8 mouse cellular contexts compared by ENCODE assay signal in genomic region chr17:24533099-24533992, GRCm38 (mm10). TPM values are rescaled to one million over a fixed set of nuclear protein-coding genes. Genes with fewer than 3 reads are reported as not detected.
A peak's percentile ranks its signal among the peaks of the same experiment; 100 is the strongest.
DNase-seq lines count a peak whose midpoint lies in the region; ATAC-seq and TF ChIP-seq lines count a peak whose summit lies in the region.

No protein-coding gene starts in this region.

- no peaks in the 10 kb centered on the region for H3K4me1 ChIP-seq in ES-Bruce4 (ENCODE audit: control insufficient read depth, insufficient read depth, low read length)
- peaks cover 55% of the 10 kb centered on the region for H3K4me1 ChIP-seq in forebrain, embryonic 15.5 days
- peaks cover 55% of the 10 kb centered on the region for H3K4me1 ChIP-seq in neural tube, embryonic 15.5 days
- peaks cover 10% of the 10 kb centered on the region for H3K4me1 ChIP-seq in testis, adult 2 months (ENCODE audit: control insufficient read depth, insufficient read depth, low read length)

- H3K4me2 ChIP-seq in forebrain, embryonic 15.5 days (replicated peaks) = peak overlapping the region; percentile 53
- H3K4me2 ChIP-seq in neural tube, embryonic 15.5 days = peak overlapping the region; percentile 75

- H3K9me3 ChIP-seq in ES-Bruce4 (replicated peaks; ENCODE audit: control insufficient read depth, insufficient read depth, low read length, poor library complexity, severe bottlenecking) = no peaks in the 10 kb centered on the region
- no peaks in the 10 kb centered on the region for H3K9me3 ChIP-seq in forebrain, embryonic 15.5 days
- H3K9me3 ChIP-seq in neural tube, embryonic 15.5 days (replicated peaks) = no peaks in the 10 kb centered on the region

- H3K4me3 ChIP-seq in ES-Bruce4 (ENCODE audit: low read depth, low read length) = peak overlapping the region; percentile 69
- peak overlapping the region; percentile 37 for H3K4me3 ChIP-seq in forebrain, embryonic 15.5 days
- peak overlapping the region; percentile 39 for H3K4me3 ChIP-seq in neural tube, embryonic 15.5 days (replicated peaks)
- H3K4me3 ChIP-seq in testis, adult 2 months (ENCODE audit: control insufficient read depth, low read depth, low read length) = peak overlapping the region; percentile 68

- peak; percentile 43 for TF ChIP-seq POLR2A in ES-Bruce4 (IDR thresholded peaks at IDR 0.05; ENCODE audit: insufficient read depth, low read length)
- no peak for TF ChIP-seq POLR2A in testis, adult 2 months (IDR thresholded peaks at IDR 0.05; ENCODE audit: control insufficient read depth, low read depth, low read length)

- peaks cover 26% of the 10 kb centered on the region for H3K36me3 ChIP-seq in ES-Bruce4 (ENCODE audit: control insufficient read depth, insufficient read depth, low read length, poor library complexity, severe bottlenecking)
- H3K36me3 ChIP-seq in forebrain, embryonic 15.5 days = no peaks in the 10 kb centered on the region
- H3K36me3 ChIP-seq in neural tube, embryonic 15.5 days = no peaks in the 10 kb centered on the region
- H3K36me3 ChIP-seq in testis, adult 2 months (ENCODE audit: control insufficient read depth, insufficient read depth, low read length) = no peaks in the 10 kb centered on the region

- no peaks in the 10 kb centered on the region for H3K27me3 ChIP-seq in ES-Bruce4 (ENCODE audit: control insufficient read depth, insufficient read depth, low read length, poor library complexity, severe bottlenecking)
- no peaks in the 10 kb centered on the region for H3K27me3 ChIP-seq in forebrain, embryonic 15.5 days
- H3K27me3 ChIP-seq in neural tube, embryonic 15.5 days (replicated peaks) = no peaks in the 10 kb centered on the region
- H3K27me3 ChIP-seq in testis, adult 2 months (ENCODE audit: control insufficient read depth, insufficient read depth, low read length) = no peaks in the 10 kb centered on the region

- TF ChIP-seq CTCF in ES-Bruce4 (IDR thresholded peaks at IDR 0.05; ENCODE audit: low read depth, low read length) = no peak
- TF ChIP-seq CTCF in testis, adult 2 months (IDR thresholded peaks at IDR 0.05; ENCODE audit: control insufficient read depth, insufficient read depth, insufficient replicate concordance, low read depth, low read length) = no peak

- H3K9ac ChIP-seq in ES-Bruce4 (ENCODE audit: low read depth, poor library complexity, severe bottlenecking) = peak overlapping the region; percentile 29
- peak overlapping the region; percentile 39 for H3K9ac ChIP-seq in forebrain, embryonic 15.5 days (replicated peaks)
- peak overlapping the region; percentile 48 for H3K9ac ChIP-seq in neural tube, embryonic 15.5 days (replicated peaks)

- peak; percentile 36 for ATAC-seq in forebrain, embryonic 15.5 days (replicated peaks)
- peak; percentile 45; the same call in 1 of the 2 replicates for ATAC-seq in neural tube, embryonic 15.5 days (ENCODE audit: low FRiP score)

- TF ChIP-seq EP300 in ES-Bruce4 (IDR thresholded peaks at IDR 0.05; ENCODE audit: insufficient read depth, low read depth, low read length) = no peak

- WGBS in forebrain, embryonic 15.5 days = 4% methylated on average over 53 of the region's 53 CpGs
- 7% methylated on average over 53 of the region's 53 CpGs for whole genome bisulfite sequencing in neural tube, embryonic 15.5 days

- peak; percentile 93 to 97 for DNase-seq in cerebellum, adult 18-20 months
- peak; percentile 81 to 84 for DNase-seq in heart, postnatal 10 days
- DNase-seq in kidney, postnatal 4 days = peak; percentile 90 to 94
- peak; percentile 89 to 92 for DNase-seq in lung, adult 18-20 months

- intact Hi-C loops in heart, postnatal 10 days (cut with DNase I) = no loop called here

- H3K27ac ChIP-seq in ES-Bruce4 (ENCODE audit: insufficient read depth, low read length) = no peak overlapping the region
- H3K27ac ChIP-seq in forebrain, embryonic 15.5 days (replicated peaks) = no peak overlapping the region; the same call in 1 of the 2 replicates
- no peak overlapping the region for H3K27ac ChIP-seq in neural tube, embryonic 15.5 days (replicated peaks)
- H3K27ac ChIP-seq in testis, adult 2 months (ENCODE audit: control insufficient read depth, insufficient read depth, low read depth, low read length) = no peak overlapping the region

RNA-seq across cellular contexts. Expression of gene Rab26, which starts 0.7 kb away (rescaled TPM):
- polyA plus RNA-seq in ES-Bruce4 (2011; ENCODE audit: insufficient read depth, insufficient read length, low read depth, missing spikeins) = 1.2 and 1.5 TPM in 2 replicates
- polyA plus RNA-seq in forebrain, embryonic 15.5 days (2015; fragmentation: Nextera tagmentation; extraction: Ambion mirVana) = 5.7 and 6.6 TPM in 2 replicates
- under 1 TPM; 0.32 to 0.45 TPM for total RNA-seq in heart, postnatal 10 days (2021)
- polyA plus RNA-seq in neural tube, embryonic 15.5 days (2015; fragmentation: Nextera tagmentation; extraction: Ambion mirVana) = 6.1 and 9.1 TPM in 2 replicates
- 0.82 and 1.1 TPM in 2 replicates for polyA plus RNA-seq in testis, adult 2 months (2012; rRNA removed)

RNA-seq across cellular contexts. Expression of gene Traf7, which starts 5.6 kb away (rescaled TPM):
- 145 and 168 TPM in 2 replicates for polyA plus RNA-seq in ES-Bruce4 (2011; ENCODE audit: insufficient read depth, insufficient read length, low read depth, missing spikeins)
- polyA plus RNA-seq in forebrain, embryonic 15.5 days (2015; fragmentation: Nextera tagmentation; extraction: Ambion mirVana) = 107 and 112 TPM in 2 replicates
- 10 to 100 TPM; 75.9 to 77.9 TPM for total RNA-seq in heart, postnatal 10 days (2021)
- polyA plus RNA-seq in neural tube, embryonic 15.5 days (2015; fragmentation: Nextera tagmentation; extraction: Ambion mirVana) = 83.2 and 89.4 TPM in 2 replicates
- polyA plus RNA-seq in testis, adult 2 months (2012; rRNA removed) = 64.4 and 69.4 TPM in 2 replicates

RNA-seq across cellular contexts. Expression of gene Pkd1, which starts 16.3 kb away (rescaled TPM):
- polyA plus RNA-seq in ES-Bruce4 (2011; ENCODE audit: insufficient read depth, insufficient read length, low read depth, missing spikeins) = 13.0 and 14.8 TPM in 2 replicates
- polyA plus RNA-seq in forebrain, embryonic 15.5 days (2015; fragmentation: Nextera tagmentation; extraction: Ambion mirVana) = 17.1 and 22.9 TPM in 2 replicates
- total RNA-seq in heart, postnatal 10 days (2021) = 10 to 100 TPM; 60.1 to 72.2 TPM
- polyA plus RNA-seq in neural tube, embryonic 15.5 days (2015; fragmentation: Nextera tagmentation; extraction: Ambion mirVana) = 31.2 and 31.7 TPM in 2 replicates
- polyA plus RNA-seq in testis, adult 2 months (2012; rRNA removed) = 31.6 and 35.0 TPM in 2 replicates

RNA-seq across cellular contexts. Expression of gene Caskin1, which starts 44.9 kb away (rescaled TPM):
- polyA plus RNA-seq in ES-Bruce4 (2011; ENCODE audit: insufficient read depth, insufficient read length, low read depth, missing spikeins) = 1.7 and 3.3 TPM in 2 replicates
- 25.6 and 26.4 TPM in 2 replicates for polyA plus RNA-seq in forebrain, embryonic 15.5 days (2015; fragmentation: Nextera tagmentation; extraction: Ambion mirVana)
- total RNA-seq in heart, postnatal 10 days (2021) = under 1 TPM; 0.48 to 0.52 TPM
- 42.7 and 53.4 TPM in 2 replicates for polyA plus RNA-seq in neural tube, embryonic 15.5 days (2015; fragmentation: Nextera tagmentation; extraction: Ambion mirVana)
- polyA plus RNA-seq in testis, adult 2 months (2012; rRNA removed) = 20.6 and 23.9 TPM in 2 replicates

RNA-seq across cellular contexts. Expression of gene Mlst8, which starts 54.5 kb away (rescaled TPM):
- 20.4 and 22.8 TPM in 2 replicates for polyA plus RNA-seq in ES-Bruce4 (2011; ENCODE audit: insufficient read depth, insufficient read length, low read depth, missing spikeins)
- 35.2 and 36.4 TPM in 2 replicates for polyA plus RNA-seq in forebrain, embryonic 15.5 days (2015; fragmentation: Nextera tagmentation; extraction: Ambion mirVana)
- total RNA-seq in heart, postnatal 10 days (2021) = 10 to 100 TPM; 11.6 to 12.9 TPM
- 29.5 and 33.1 TPM in 2 replicates for polyA plus RNA-seq in neural tube, embryonic 15.5 days (2015; fragmentation: Nextera tagmentation; extraction: Ambion mirVana)
- polyA plus RNA-seq in testis, adult 2 months (2012; rRNA removed) = 13.9 and 16.5 TPM in 2 replicates
